Comparison of ENCODE assay signal across 18 mouse cellular contexts in the genomic region with DNA sequence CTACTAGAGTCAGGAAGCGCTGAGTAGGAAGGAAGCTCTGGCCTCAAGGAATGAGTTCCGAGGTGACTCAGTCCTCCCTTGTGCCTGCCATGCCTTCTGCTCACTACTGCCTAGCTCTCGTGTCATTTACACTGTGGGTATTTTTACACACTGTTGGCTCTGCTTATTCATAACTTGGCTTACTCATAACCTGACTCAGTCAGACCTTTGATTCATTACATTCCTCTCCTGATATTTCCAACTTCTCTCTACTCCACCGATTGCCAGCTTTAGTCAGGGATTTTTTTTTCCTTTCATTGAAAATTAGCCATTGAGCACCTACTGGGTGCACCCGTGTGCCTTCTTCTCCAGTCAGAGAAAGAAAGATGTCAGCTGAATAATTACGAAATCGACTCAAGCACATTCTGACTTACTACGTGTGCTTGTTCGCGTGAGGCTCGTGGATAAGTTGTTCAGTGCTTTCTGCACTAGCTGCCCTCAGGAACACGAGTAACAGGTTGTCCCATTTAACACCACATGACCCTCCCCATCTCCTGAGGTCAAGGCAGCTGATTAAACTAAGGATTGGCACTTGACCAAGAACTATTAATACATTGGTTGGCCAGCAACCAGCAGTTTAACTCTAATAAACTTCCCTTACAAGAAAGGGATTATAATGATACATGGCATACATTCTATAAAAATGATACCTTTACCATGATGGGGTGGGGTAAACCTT. TPM values are rescaled to one million over a fixed set of nuclear protein-coding genes. Genes with fewer than 3 reads are reported as not detected.
A peak's percentile ranks its signal among the peaks of the same experiment; 100 is the strongest.
DNase-seq lines count a peak whose midpoint lies in the region; ATAC-seq and TF ChIP-seq lines count a peak whose summit lies in the region.
"Had no signal": no experiment of that assay in that cellular context is flagged by ENCODE, and none has a peak within 500 bp of the region (broad histone marks: within the 10 kb centered on the region; RNA-seq: fewer than 3 reads in every experiment).

No protein-coding gene starts in this region.

- no peak overlapping the region for H3K4me2 ChIP-seq in midbrain, embryonic 11.5 days
- H3K4me2 ChIP-seq in midbrain, embryonic 15.5 days: no peak overlapping the region
- H3K4me2 ChIP-seq in stomach, embryonic 16.5 days (ENCODE audit: low read depth, low read length): no peak overlapping the region
- H3K4me2 ChIP-seq: embryonic facial prominence, embryonic 12.5 days had no signal

- 89% methylated on average over 12 of the region's 12 CpGs for WGBS in midbrain, embryonic 11.5 days
- WGBS in midbrain, embryonic 15.5 days: 88% methylated on average over 12 of the region's 12 CpGs
- WGBS in stomach, embryonic 16.5 days: 64% methylated on average over 12 of the region's 12 CpGs
- WGBS in cerebellum, adult 2 months: 75% methylated on average over 12 of the region's 12 CpGs

- H3K27me3 ChIP-seq in midbrain, embryonic 11.5 days (ENCODE audit: control insufficient read depth, insufficient read depth, low read length): no peaks in the 10 kb centered on the region
- no peaks in the 10 kb centered on the region for H3K27me3 ChIP-seq in midbrain, embryonic 15.5 days (replicated peaks)
- no peaks in the 10 kb centered on the region for H3K27me3 ChIP-seq in stomach, embryonic 16.5 days (ENCODE audit: control insufficient read depth, insufficient read depth, low read length)
- no peaks in the 10 kb centered on the region for H3K27me3 ChIP-seq in cerebellum, adult 2 months (ENCODE audit: control insufficient read depth, insufficient read depth, low read length)
- H3K27me3 ChIP-seq: embryonic facial prominence, embryonic 12.5 days had no signal

- H3K9ac ChIP-seq in midbrain, embryonic 11.5 days (ENCODE audit: low read length): no peak overlapping the region
- H3K9ac ChIP-seq in midbrain, embryonic 15.5 days: no peak overlapping the region
- no peak overlapping the region for H3K9ac ChIP-seq in stomach, embryonic 16.5 days (ENCODE audit: low read length)
- H3K9ac ChIP-seq: embryonic facial prominence, embryonic 12.5 days had no signal

- H3K9me3 ChIP-seq in midbrain, embryonic 11.5 days (ENCODE audit: control insufficient read depth, low read length): no peaks in the 10 kb centered on the region
- H3K9me3 ChIP-seq in midbrain, embryonic 15.5 days: no peaks in the 10 kb centered on the region
- no peaks in the 10 kb centered on the region for H3K9me3 ChIP-seq in stomach, embryonic 16.5 days (replicated peaks; ENCODE audit: control insufficient read depth, low read length)
- H3K9me3 ChIP-seq: embryonic facial prominence, embryonic 12.5 days; G1E; hindbrain, embryonic 10.5 days; limb, embryonic 10.5 days had no signal

- no peak for ATAC-seq in midbrain, embryonic 11.5 days (ENCODE audit: low FRiP score)
- no peak for ATAC-seq in midbrain, embryonic 15.5 days (replicated peaks)
- ATAC-seq in stomach, embryonic 16.5 days (ENCODE audit: insufficient read depth, low FRiP score): peak; percentile 76

- H3K4me1 ChIP-seq in midbrain, embryonic 11.5 days (ENCODE audit: control insufficient read depth, insufficient read depth, low read length): no peaks in the 10 kb centered on the region
- no peaks in the 10 kb centered on the region for H3K4me1 ChIP-seq in midbrain, embryonic 15.5 days
- peaks cover 23% of the 10 kb centered on the region for H3K4me1 ChIP-seq in bone marrow macrophage, adult 2 months (ENCODE audit: control insufficient read depth, insufficient read depth, low read length)
- H3K4me1 ChIP-seq in stomach, embryonic 16.5 days (ENCODE audit: control insufficient read depth, insufficient read depth, low read length): peaks cover 19% of the 10 kb centered on the region
- H3K4me1 ChIP-seq in cerebellum, adult 2 months (ENCODE audit: control insufficient read depth, insufficient read depth, low read length): no peaks in the 10 kb centered on the region
- H3K4me1 ChIP-seq: embryonic facial prominence, embryonic 12.5 days; hindbrain, embryonic 10.5 days had no signal

- H3K36me3 ChIP-seq in midbrain, embryonic 11.5 days (ENCODE audit: control insufficient read depth, insufficient read depth, low read length): no peaks in the 10 kb centered on the region
- H3K36me3 ChIP-seq in midbrain, embryonic 15.5 days (replicated peaks): no peaks in the 10 kb centered on the region
- H3K36me3 ChIP-seq in stomach, embryonic 16.5 days (ENCODE audit: control insufficient read depth, insufficient read depth, low read length): no peaks in the 10 kb centered on the region
- H3K36me3 ChIP-seq: embryonic facial prominence, embryonic 12.5 days; G1E; hindbrain, embryonic 10.5 days; limb, embryonic 10.5 days had no signal

- no peak for TF ChIP-seq POLR2A in bone marrow macrophage, adult 2 months (IDR thresholded peaks at IDR 0.05; ENCODE audit: borderline replicate concordance, low read depth, low read length)
- no peak for TF ChIP-seq POLR2A in cerebellum, adult 2 months (IDR thresholded peaks at IDR 0.05; ENCODE audit: borderline replicate concordance, insufficient read depth, low read length)

- DNase-seq in adrenal gland, adult (ENCODE audit: inconsistent age in 2 of 2, low spot score in 1 of 2): peak; percentile 56 to 79
- no peak for DNase-seq in adrenal gland, postnatal 4 days (ENCODE audit: low spot score in 2 of 2)
- DNase-seq in midbrain, embryonic 11.5 days (ENCODE audit: low spot score, missing footprints): peak; percentile 31
- DNase-seq in cerebellum, adult 2 months: no peak
- no peak for DNase-seq in urinary bladder, postnatal 36 days (ENCODE audit: low spot score in 2 of 2)
- DNase-seq: cerebellum, postnatal 36 days; kidney, adult 18-20 months; kidney, postnatal 4 days; layer of hippocampus, postnatal 36 days; lung, adult 2 months; thymus, postnatal 14 days had no signal

- TF ChIP-seq CTCF in bone marrow macrophage, adult 2 months (IDR thresholded peaks at IDR 0.05; ENCODE audit: low read depth, low read length): no peak
- TF ChIP-seq CTCF in cerebellum, adult 2 months (IDR thresholded peaks at IDR 0.05; ENCODE audit: borderline replicate concordance, insufficient read depth, low read depth, low read length): no peak

- H3K4me3 ChIP-seq in midbrain, embryonic 11.5 days (ENCODE audit: low read depth, low read length): no peak overlapping the region
- H3K4me3 ChIP-seq in midbrain, embryonic 15.5 days: no peak overlapping the region
- H3K4me3 ChIP-seq in bone marrow macrophage, adult 2 months (ENCODE audit: insufficient read depth, low read length): no peak overlapping the region
- H3K4me3 ChIP-seq in stomach, embryonic 16.5 days (replicated peaks; ENCODE audit: low read length): no peak overlapping the region
- H3K4me3 ChIP-seq in cerebellum, adult 2 months (replicated peaks; ENCODE audit: insufficient read depth, low read depth, low read length): no peak overlapping the region
- H3K4me3 ChIP-seq: embryonic facial prominence, embryonic 12.5 days; hindbrain, embryonic 10.5 days; limb, embryonic 10.5 days had no signal

- H3K27ac ChIP-seq in midbrain, embryonic 11.5 days (ENCODE audit: low read depth, low read length): no peak overlapping the region
- no peak overlapping the region for H3K27ac ChIP-seq in midbrain, embryonic 15.5 days
- H3K27ac ChIP-seq in bone marrow macrophage, adult 2 months (ENCODE audit: insufficient read depth, low read depth, low read length): peak overlapping the region; percentile 39
- peak overlapping the region; percentile 64 for H3K27ac ChIP-seq in stomach, embryonic 16.5 days (ENCODE audit: low read length)
- H3K27ac ChIP-seq in cerebellum, adult 2 months (ENCODE audit: insufficient read depth, low read length): no peak overlapping the region
- H3K27ac ChIP-seq: embryonic facial prominence, embryonic 12.5 days; hindbrain, embryonic 10.5 days; limb, embryonic 10.5 days had no signal

RNA-seq across cellular contexts. Expression of gene Med13, which starts 23.3 kb away (rescaled TPM):
- total RNA-seq in adrenal gland, postnatal 4 days (2021): 10 to 100 TPM; 56.2 to 56.5 TPM
- polyA plus RNA-seq in midbrain, embryonic 11.5 days (2014; fragmentation: Nextera tagmentation; extraction: Ambion mirVana): 13.2 and 14.7 TPM in 2 replicates
- polyA plus RNA-seq in midbrain, embryonic 15.5 days (2015; fragmentation: Nextera tagmentation; extraction: Ambion mirVana): 8.7 and 9.0 TPM in 2 replicates
- 28.2 and 34.9 TPM in 2 replicates for polyA plus RNA-seq in bone marrow macrophage, adult 2 months (2012; ENCODE audit: insufficient read depth, insufficient read length, missing spikeins)
- polyA plus RNA-seq in stomach, embryonic 16.5 days (2015; fragmentation: Nextera tagmentation; extraction: Ambion mirVana): 7.2 and 9.1 TPM in 2 replicates
- 21.4 and 23.6 TPM in 2 replicates for polyA plus RNA-seq in cerebellum, adult 2 months (2012; rRNA removed)

Comparison
In these comparisons a context has a peak if more than half of its experiments do, and no peak if none do; other contexts are left out.
1. DNase-seq: peak in adrenal gland, adult (2 of 2) and midbrain, embryonic 11.5 days (single experiment); none in adrenal gland, postnatal 4 days (0 of 2), cerebellum, adult 2 months (0 of 2) and urinary bladder, postnatal 36 days (0 of 2).
2. H3K27ac ChIP-seq: peak in bone marrow macrophage, adult 2 months (single experiment) and stomach, embryonic 16.5 days (single experiment); none in midbrain, embryonic 11.5 days (single experiment), midbrain, embryonic 15.5 days (single experiment) and cerebellum, adult 2 months (single experiment).